Mouse (Mus musculus) bone marrow macrophage, adult 2 months (primary cell): Measurements from ENCODE around the gene Klrg1.

Source experiments
- CTCF ChIP-seq: IDR thresholded peaks from 2 replicates; pipeline ENCODE4 v1.5.1; 2012; ENCODE audit warnings: low read depth, mild to moderate bottlenecking, low read length, moderate library complexity
- POLR2A ChIP-seq: IDR thresholded peaks from 2 replicates; pipeline ENCODE4 v1.6.1; 2012; ENCODE audit warnings: mild to moderate bottlenecking, low read depth, low read length, borderline replicate concordance

DNA sequence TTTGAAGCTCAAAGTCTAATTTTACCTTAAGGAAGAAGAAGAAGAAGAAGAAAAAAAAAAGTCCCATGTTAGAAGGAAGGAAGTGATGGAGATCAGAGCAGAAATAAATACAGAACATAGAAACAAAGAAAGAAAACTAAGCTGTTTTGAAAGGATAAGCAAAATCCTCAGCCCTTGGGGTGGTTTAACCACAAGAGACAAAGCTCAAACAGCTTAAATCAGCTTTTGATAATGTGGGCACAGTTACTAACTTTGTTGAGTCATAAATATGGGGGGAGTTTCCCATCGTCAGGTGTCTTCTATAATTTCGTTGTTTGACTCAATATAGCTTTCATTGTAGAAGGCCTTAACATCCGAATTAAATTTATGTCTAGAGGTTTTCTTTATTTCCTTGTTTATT is 9.1 kb upstream of the Klrg1 start:
- TF ChIP-seq POLR2A (no peak), CTCF (no peak)
